Mouse (Mus musculus) kidney, postnatal 0 days (tissue): ENCODE results near the gene BC005561. TPM values are rescaled to one million over a fixed set of nuclear protein-coding genes. Genes with fewer than 3 reads are reported as not detected.
A peak's percentile ranks its signal among the peaks of the same experiment; 100 is the strongest.
"Not testable (repeated sequence)": the region's sequence is repeated elsewhere in the genome, so short reads cannot be mapped to it uniquely, and the experiment has no call there.

ENCODE experiments used
- ATAC-seq: fragments of 200-750 bp; cut with Nextera tagmentation; replicated peaks from 2 replicates; pipeline ENCODE4 v1.8.0; 2017; ENCODE audit warnings: low read depth, moderate number of reproducible peaks, moderate TSS enrichment, moderate library complexity; ENCODE audit not compliant: low FRiP score
- DNase-seq: peaks from one replicate; pipeline ENCODE4 v3.0.0-alpha.2; 2016; ENCODE audit warnings: low spot score
- H3K27ac ChIP-seq: fragments of 300-500 bp; sonication (generic); 2 replicates; pipeline ENCODE4 v1.5.1; 2014; ENCODE audit warnings: mild to moderate bottlenecking
- H3K27me3 ChIP-seq: fragments of 300-500 bp; sonication (generic); 2 replicates; pipeline ENCODE4 v1.6.1; 2014; ENCODE audit warnings: low read length, mixed read lengths; ENCODE audit not compliant: insufficient read depth
- H3K36me3 ChIP-seq: fragments of 300-500 bp; sonication (generic); 2 replicates; pipeline ENCODE4 v1.6.1; 2014; ENCODE audit warnings: low read length, mixed read lengths; ENCODE audit not compliant: insufficient read depth
- H3K4me1 ChIP-seq: fragments of 300-500 bp; sonication (generic); replicated peaks from 2 replicates; pipeline ENCODE4 v1.6.1; 2014; ENCODE audit warnings: antibody characterized with exemption, low read length, mixed read lengths; ENCODE audit not compliant: insufficient read depth
- H3K4me2 ChIP-seq: fragments of 300-500 bp; sonication (generic); 2 replicates; pipeline ENCODE4 v1.6.1; 2014; ENCODE audit warnings: mild to moderate bottlenecking, low read length, moderate library complexity, mixed read lengths
- H3K4me3 ChIP-seq: fragments of 300-500 bp; sonication (generic); replicated peaks from 2 replicates; pipeline ENCODE4 v1.5.1; 2014; ENCODE audit warnings: low read depth, low read length
- H3K9ac ChIP-seq: fragments of 300-500 bp; sonication (generic); 2 replicates; pipeline ENCODE4 v1.6.1; 2014; ENCODE audit warnings: low read depth, low read length
- H3K9me3 ChIP-seq: fragments of 300-500 bp; sonication (generic); replicated peaks from 2 replicates; pipeline ENCODE4 v1.6.1; 2016; ENCODE audit warnings: low read length, inconsistent platforms, mixed read lengths
- CTCF ChIP-seq: IDR thresholded peaks from 2 replicates; pipeline ENCODE4 v1.5.1; 2016; ENCODE audit warnings: antibody characterized with exemption, low read depth, mild to moderate bottlenecking, moderate library complexity
- WGBS: fragments of 180-500 bp; shearing (Covaris S2); extraction: QIAGEN DNeasy Blood & Tissue Kit; methylation state at CpG from one replicate; pipeline ENCODE4 v1.1.7; 2014; 5-methylcytosine and 5-hydroxymethylcytosine counted together
- polyA plus RNA-seq: library from polyadenylated mRNA; unstranded; fragments of >200 nt; fragmentation: Nextera tagmentation; extraction: Ambion mirVana; gene quantifications from 2 replicates; pipeline ENCODE4 v1.2.1, GENCODE M21; 2015

BC005561 gene
- polyA plus RNA-seq, 1 experiment from 2014 or later = 9.8 TPM

DNA sequence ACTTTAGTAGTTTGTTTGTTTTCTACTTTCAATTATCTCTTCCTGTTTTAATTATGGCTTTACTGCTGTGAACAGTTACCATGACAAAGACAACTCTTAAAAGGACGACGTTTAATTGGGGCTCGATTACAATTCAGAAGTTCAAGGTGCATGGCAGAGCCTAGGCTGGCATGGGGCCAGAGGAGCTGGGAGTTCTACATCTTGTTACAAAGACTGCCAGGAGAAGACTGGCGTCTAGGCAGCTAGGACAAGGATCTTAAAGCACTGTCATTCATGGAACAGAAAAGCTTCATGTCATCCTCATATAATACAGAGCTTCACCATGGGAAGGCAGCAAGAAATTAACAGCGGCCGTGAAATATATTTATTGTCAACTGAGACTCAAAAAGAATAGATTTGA lies 62.6 kb downstream of the BC005561 start:
- H3K4me2 ChIP-seq = peak overlapping the region; percentile 46
- DNase-seq = peak; percentile 21
- no peaks in the 10 kb centered on the region for H3K27me3 ChIP-seq
- peak overlapping the region; percentile 46; the same call in 1 of the 2 replicates for H3K4me3 ChIP-seq
- no peaks in the 10 kb centered on the region for H3K9me3 ChIP-seq
- H3K4me1 ChIP-seq = no peaks in the 10 kb centered on the region
- ATAC-seq = no peak
- 42% methylated on average over 6 of the region's 6 CpGs for WGBS
- H3K36me3 ChIP-seq = no peaks in the 10 kb centered on the region
- H3K27ac ChIP-seq = no peak overlapping the region
- TF ChIP-seq CTCF = no peak
- 0 out of 2 replicates have a peak overlapping the region, but pooled peaks have one; percentile 67 for H3K9ac ChIP-seq

DNA sequence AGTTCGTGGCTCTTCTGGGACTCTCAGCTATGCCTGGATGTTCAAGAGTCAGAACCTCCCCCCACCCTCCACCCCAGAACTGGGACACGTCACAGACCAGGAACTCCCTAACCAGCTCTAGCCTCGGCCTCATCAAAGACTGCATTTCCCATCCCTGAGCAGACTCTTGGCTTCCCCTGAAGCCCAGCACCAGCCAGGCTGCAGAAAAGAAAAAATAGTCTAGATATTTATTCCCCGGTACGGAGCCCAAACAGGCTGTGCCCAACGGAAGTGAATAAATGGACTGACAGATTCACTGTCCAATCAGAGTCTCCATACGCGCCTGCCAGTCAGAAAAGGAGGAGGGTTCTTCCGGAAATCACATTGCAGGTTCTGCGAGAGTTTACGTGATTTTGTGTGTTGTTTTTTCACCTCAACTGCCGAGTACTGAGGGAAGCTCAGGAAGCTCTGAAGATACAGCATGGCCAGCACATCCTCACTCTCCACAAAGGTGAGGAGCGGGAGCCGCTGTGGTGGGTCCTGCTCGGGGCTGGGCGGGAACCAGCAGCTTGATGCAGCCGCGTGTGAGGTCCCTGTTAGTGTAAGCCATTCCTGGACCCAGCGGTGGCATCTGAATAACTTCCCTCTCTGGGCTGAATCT lies 63.2 kb downstream of the BC005561 start:
- H3K27me3 ChIP-seq, H3K9me3 ChIP-seq, H3K4me1 ChIP-seq, H3K36me3 ChIP-seq: not testable (repeated sequence)
- peak overlapping the region; percentile 46 for H3K4me3 ChIP-seq
- peak overlapping the region; percentile 52 for H3K4me2 ChIP-seq
- 3% methylated on average over 18 of the region's 19 CpGs for WGBS
- peak; percentile 99 for ATAC-seq
- peak; percentile 93 for DNase-seq
- H3K9ac ChIP-seq = peak overlapping the region; percentile 67
- peak overlapping the region; percentile 90 for H3K27ac ChIP-seq

Other genes starting within 250 kb of the BC005561 start
- not detected in 2 replicates for gene Ibsp, start 209.2 kb upstream of the BC005561 start, polyA plus RNA-seq
- not detected in 2 replicates for gene Mepe, start 183.0 kb upstream of the BC005561 start, polyA plus RNA-seq
- gene Spp1, start 73.2 kb upstream of the BC005561 start, polyA plus RNA-seq = 1,587 and 1,767 TPM in 2 replicates
- 16.9 and 17.4 TPM in 2 replicates for gene Pkd2, start 48.9 kb upstream of the BC005561 start, polyA plus RNA-seq